Mouse (Mus musculus) cortical plate, adult 2 months (tissue): ENCODE measurements around the gene Zfp839.

Experiments
- CTCF ChIP-seq: fragments of 200-500 bp; IDR thresholded peaks from 2 replicates; pipeline ENCODE4 v1.5.1; 2011; ENCODE audit warnings: mild to moderate bottlenecking, control low read depth, low read length; ENCODE audit not compliant: insufficient read depth; ENCODE audit errors: extremely low read depth
- POLR2A ChIP-seq: fragments of 200-500 bp; IDR thresholded peaks from 2 replicates; pipeline ENCODE4 v1.6.1; 2011; ENCODE audit warnings: mild to moderate bottlenecking, low read length, control low read depth; ENCODE audit not compliant: insufficient read depth; ENCODE audit errors: extremely low read depth

DNA sequence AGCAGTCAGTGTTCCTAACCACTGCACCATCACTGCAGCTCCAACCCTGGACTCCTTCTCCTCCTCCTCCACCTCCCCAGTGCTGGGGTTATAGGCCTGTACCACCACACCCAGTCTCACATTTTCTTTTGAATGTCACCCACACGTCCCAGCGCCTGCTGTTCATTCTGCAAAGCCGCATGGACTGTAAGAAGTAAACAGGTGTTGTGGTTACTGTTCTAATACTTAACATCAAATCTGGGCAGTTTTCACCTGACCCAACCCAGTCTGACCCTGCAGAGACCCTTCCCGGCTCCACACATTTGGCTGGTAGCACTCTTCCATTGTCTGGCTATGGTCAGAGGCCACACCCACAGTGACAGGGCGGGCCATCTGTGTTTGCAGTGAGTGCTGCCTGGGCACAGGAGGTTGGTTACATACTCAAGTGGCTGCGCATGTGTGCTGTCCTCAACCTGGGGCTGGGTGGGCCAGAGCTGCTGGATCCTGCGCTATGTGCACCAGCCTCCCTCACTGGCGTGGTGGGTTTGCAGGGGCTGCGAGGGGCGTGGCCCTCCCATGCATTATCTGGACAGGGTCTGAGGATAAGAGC is 48.1 kb upstream of the Zfp839 start:
- no peak for TF ChIP-seq POLR2A
- no peak for TF ChIP-seq CTCF
